Mouse (Mus musculus) cortical plate, adult 2 months (tissue): ENCODE results near the gene Dab1.

Experiments used
- CTCF ChIP-seq: fragments of 200-500 bp; IDR thresholded peaks from 2 replicates; pipeline ENCODE4 v1.5.1; 2011; ENCODE audit warnings: mild to moderate bottlenecking, control low read depth, low read length; ENCODE audit not compliant: insufficient read depth; ENCODE audit errors: extremely low read depth
- POLR2A ChIP-seq: fragments of 200-500 bp; IDR thresholded peaks from 2 replicates; pipeline ENCODE4 v1.6.1; 2011; ENCODE audit warnings: mild to moderate bottlenecking, low read length, control low read depth; ENCODE audit not compliant: insufficient read depth; ENCODE audit errors: extremely low read depth

GRCm38 (mm10) chr4:104036091-104036490, 416.9 kb downstream of the Dab1 start:
- no peak for TF ChIP-seq CTCF
- no peak for TF ChIP-seq POLR2A
